Mouse (Mus musculus): ENCODE results near the gene Cep41. TPM values are rescaled to one million over a fixed set of nuclear protein-coding genes. Genes with fewer than 3 reads are reported as not detected.

Cep41 gene
- polyA plus RNA-seq, 1 experiment from 2014 or later: 12.5 TPM

DNA sequence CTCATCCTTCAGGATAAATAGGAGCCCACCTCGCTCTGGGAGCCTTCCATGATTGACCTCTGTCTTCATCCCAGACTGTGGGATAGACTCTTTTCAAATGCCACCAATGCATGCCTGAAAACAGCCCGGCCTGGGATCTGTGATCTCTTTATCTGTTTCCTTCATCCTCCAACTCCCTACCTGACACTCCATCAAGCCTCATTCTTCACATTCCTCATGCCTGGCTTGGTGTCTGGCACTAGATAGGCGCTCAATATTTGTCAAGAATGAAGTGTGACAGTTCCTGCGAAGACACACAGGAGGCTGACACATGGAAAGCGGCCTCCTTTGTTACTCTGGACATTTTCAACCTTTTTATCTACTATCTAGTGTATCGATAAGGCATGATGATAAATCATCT, 9.9 kb upstream of the Cep41 start:
- H3K36me3 ChIP-seq: no peaks in the 10 kb centered on the region
- 28% methylated on average over 6 of the region's 6 CpGs for WGBS
- H3K4me3 ChIP-seq: no peak overlapping the region
- no peaks in the 10 kb centered on the region for H3K27me3 ChIP-seq (ENCODE audit: insufficient read depth, poor library complexity, severe bottlenecking)
- H3K4me1 ChIP-seq: peaks cover 24% of the 10 kb centered on the region
- peak; percentile 76 for DNase-seq (ENCODE audit: low spot score)
- no peaks in the 10 kb centered on the region for H3K9me3 ChIP-seq
- peak overlapping the region; percentile 72 for H3K27ac ChIP-seq

DNA sequence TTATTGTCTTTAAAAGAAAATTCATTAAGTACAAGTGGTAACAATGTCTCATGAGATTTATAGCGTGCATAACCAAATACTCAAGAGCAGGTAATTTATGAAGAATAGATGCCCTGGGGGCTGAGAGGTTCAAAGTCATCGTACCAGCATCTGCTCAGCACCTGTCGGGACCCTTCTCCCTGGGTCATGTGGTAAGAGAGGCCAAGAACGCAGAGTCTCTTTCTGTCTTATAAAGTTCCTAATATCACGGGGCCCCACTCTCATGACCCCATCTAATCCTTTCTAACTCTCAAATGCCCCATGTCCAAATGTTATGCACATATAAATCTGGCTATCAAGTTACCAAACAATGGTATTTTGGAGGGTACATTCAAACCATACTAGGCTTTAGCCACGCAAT, 9.3 kb upstream of the Cep41 start:
- peak overlapping the region; percentile 72 for H3K27ac ChIP-seq
- DNase-seq (ENCODE audit: low spot score): no peak
- H3K4me3 ChIP-seq: no peak overlapping the region
- 81% methylated on average over 6 of the region's 6 CpGs for WGBS
- no peaks in the 10 kb centered on the region for H3K36me3 ChIP-seq
- no peaks in the 10 kb centered on the region for H3K27me3 ChIP-seq (ENCODE audit: insufficient read depth, poor library complexity, severe bottlenecking)
- peaks cover 25% of the 10 kb centered on the region for H3K4me1 ChIP-seq
- no peaks in the 10 kb centered on the region for H3K9me3 ChIP-seq

- peaks cover 30% of the 10 kb centered on the region for H3K4me1 ChIP-seq
- no peak overlapping the region for H3K4me3 ChIP-seq
- H3K9me3 ChIP-seq: no peaks in the 10 kb centered on the region
- DNase-seq (ENCODE audit: low spot score): no peak
- WGBS: 54% methylated on average over 6 of the region's 6 CpGs
- H3K27me3 ChIP-seq (ENCODE audit: insufficient read depth, poor library complexity, severe bottlenecking): no peaks in the 10 kb centered on the region
- H3K27ac ChIP-seq: peak overlapping the region; percentile 85
- H3K36me3 ChIP-seq: no peaks in the 10 kb centered on the region
These were observed 6.6 kb upstream of the Cep41 start for GRCm38 (mm10) chr6:30700182-30700581.

GRCm38 (mm10) chr6:30698036-30698435, 4.5 kb upstream of the Cep41 start:
- no peaks in the 10 kb centered on the region for H3K9me3 ChIP-seq
- H3K36me3 ChIP-seq: no peaks in the 10 kb centered on the region
- H3K27me3 ChIP-seq (ENCODE audit: insufficient read depth, poor library complexity, severe bottlenecking): no peaks in the 10 kb centered on the region
- 90% methylated on average over 4 of the region's 4 CpGs for WGBS
- H3K4me1 ChIP-seq: peaks cover 29% of the 10 kb centered on the region
- H3K4me3 ChIP-seq: no peak overlapping the region
- peak overlapping the region; percentile 78; the same call in 1 of the 2 replicates for H3K27ac ChIP-seq
- DNase-seq (ENCODE audit: low spot score): no peak

GRCm38 (mm10) chr6:30697464-30697863, 3.9 kb upstream of the Cep41 start:
- Histone ChIP-seq H3K36me3 (no peaks in the 10 kb centered on the region), H3K9me3 (no peaks in the 10 kb centered on the region), H3K27ac (peak overlapping the region; percentile 78; the same call in 1 of the 2 replicates), H3K27me3 (ENCODE audit: insufficient read depth, poor library complexity, severe bottlenecking) (no peaks in the 10 kb centered on the region), H3K4me1 (peaks cover 31% of the 10 kb centered on the region), H3K4me3 (no peak overlapping the region)
- no peak for DNase-seq (ENCODE audit: low spot score)
- 26% methylated on average over 5 of the region's 5 CpGs for WGBS

DNA sequence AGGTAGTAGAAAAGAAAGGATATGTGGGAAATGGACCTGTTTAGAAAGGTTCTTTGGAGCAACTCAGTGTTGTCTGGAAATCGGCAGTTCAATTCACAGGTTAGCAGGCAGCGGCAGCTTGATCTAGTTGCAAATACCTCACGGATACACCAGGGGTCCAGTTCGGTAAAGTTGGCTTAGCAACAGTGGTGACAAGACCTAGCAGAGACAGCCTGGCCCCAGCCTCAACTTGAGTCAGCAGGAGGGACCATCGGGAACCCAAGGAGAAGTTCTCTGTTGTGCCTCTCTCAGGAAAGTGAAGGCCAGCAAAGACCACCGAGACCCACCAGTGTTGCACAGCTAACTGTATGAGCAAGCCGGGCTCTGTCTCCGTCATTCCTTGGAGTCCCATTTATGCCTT, 1.6 kb upstream of the Cep41 start:
- Histone ChIP-seq H3K4me3 (no peak overlapping the region), H3K27ac (peak overlapping the region; percentile 23), H3K36me3 (no peaks in the 10 kb centered on the region), H3K27me3 (ENCODE audit: insufficient read depth, poor library complexity, severe bottlenecking) (no peaks in the 10 kb centered on the region), H3K4me1 (peaks cover 25% of the 10 kb centered on the region), H3K9me3 (no peaks in the 10 kb centered on the region)
- peak; percentile 60 for DNase-seq (ENCODE audit: low spot score)
- 73% methylated on average over 8 of the region's 8 CpGs for WGBS

GRCm38 (mm10) chr6:30694209-30694608, 660 bp upstream of the Cep41 start:
- peak overlapping the region; percentile 68 for H3K4me3 ChIP-seq

GRCm38 (mm10) chr6:30692826-30693225, 723 bp downstream of the Cep41 start:
- peak overlapping the region; percentile 99 for H3K27ac ChIP-seq
- H3K4me1 ChIP-seq: peaks cover 23% of the 10 kb centered on the region
- DNase-seq (ENCODE audit: low spot score): no peak
- H3K9me3 ChIP-seq: no peaks in the 10 kb centered on the region
- 81% methylated on average over 5 of the region's 5 CpGs for WGBS
- no peaks in the 10 kb centered on the region for H3K36me3 ChIP-seq
- H3K27me3 ChIP-seq (ENCODE audit: insufficient read depth, poor library complexity, severe bottlenecking): no peaks in the 10 kb centered on the region
- peak overlapping the region; percentile 68 for H3K4me3 ChIP-seq

More at GRCm38 (mm10) chr6:30694209-30694608, 660 bp upstream of the Cep41 start:
- 45% methylated on average over 6 of the region's 6 CpGs for WGBS
- H3K36me3 ChIP-seq: no peaks in the 10 kb centered on the region
- DNase-seq (ENCODE audit: low spot score): no peak
- peaks cover 24% of the 10 kb centered on the region for H3K4me1 ChIP-seq
- no peaks in the 10 kb centered on the region for H3K27me3 ChIP-seq (ENCODE audit: insufficient read depth, poor library complexity, severe bottlenecking)
- H3K27ac ChIP-seq: peak overlapping the region; percentile 99
- H3K9me3 ChIP-seq: no peaks in the 10 kb centered on the region

GRCm38 (mm10) chr6:30687198-30687597, 6.4 kb downstream of the Cep41 start:
- peaks cover 13% of the 10 kb centered on the region for H3K4me1 ChIP-seq
- DNase-seq (ENCODE audit: low spot score): no peak
- no peaks in the 10 kb centered on the region for H3K27me3 ChIP-seq (ENCODE audit: insufficient read depth, poor library complexity, severe bottlenecking)
- no peak overlapping the region for H3K4me3 ChIP-seq
- 0 out of 2 replicates have a peak overlapping the region, but pooled peaks have one; percentile 30 for H3K27ac ChIP-seq
- H3K36me3 ChIP-seq: no peaks in the 10 kb centered on the region
- 84% methylated on average over 7 of the region's 7 CpGs for WGBS
- H3K9me3 ChIP-seq: no peaks in the 10 kb centered on the region

DNA sequence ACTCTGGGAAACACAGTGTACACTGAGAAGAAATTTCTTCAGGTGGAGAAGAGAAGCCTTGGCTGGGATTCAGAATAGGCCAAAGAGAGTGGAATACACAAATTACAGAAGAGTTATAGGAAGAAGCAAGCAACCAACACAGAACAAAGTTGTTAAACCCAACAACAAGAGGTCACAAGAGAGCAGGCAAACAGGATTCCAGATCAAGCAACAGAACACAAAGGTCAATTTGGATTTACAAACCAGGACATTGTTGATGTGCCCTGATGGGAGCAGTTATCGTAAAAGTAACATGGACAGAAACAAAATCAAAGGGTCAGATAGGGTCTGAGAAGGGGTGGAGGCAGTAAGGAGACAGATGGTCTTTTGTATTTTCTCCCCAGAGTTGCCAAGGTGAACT, 9.0 kb downstream of the Cep41 start:
- no peak overlapping the region for H3K27ac ChIP-seq
- 82% methylated on average over 1 of the region's 1 CpGs for WGBS

GRCm38 (mm10) chr6:30681935-30682900, 11.3 kb downstream of the Cep41 start:
- WGBS: 59% methylated on average over 13 of the region's 13 CpGs
- Histone ChIP-seq H3K27ac (peak overlapping the region; percentile 74), H3K9me3 (no peaks in the 10 kb centered on the region), H3K4me3 (no peak overlapping the region), H3K4me1 (peaks cover 45% of the 10 kb centered on the region), H3K27me3 (ENCODE audit: insufficient read depth, poor library complexity, severe bottlenecking) (no peaks in the 10 kb centered on the region), H3K36me3 (no peaks in the 10 kb centered on the region)
- DNase-seq (ENCODE audit: low spot score): no peak

More for the DNA sequence above, 9.0 kb downstream of the Cep41 start:
- Histone ChIP-seq H3K36me3 (no peaks in the 10 kb centered on the region), H3K9me3 (no peaks in the 10 kb centered on the region), H3K4me3 (no peak overlapping the region), H3K4me1 (peaks cover 30% of the 10 kb centered on the region), H3K27me3 (ENCODE audit: insufficient read depth, poor library complexity, severe bottlenecking) (no peaks in the 10 kb centered on the region)
- DNase-seq (ENCODE audit: low spot score): peak; percentile 20

- no peak for DNase-seq (ENCODE audit: low spot score)
- Histone ChIP-seq H3K27me3 (ENCODE audit: insufficient read depth, poor library complexity, severe bottlenecking) (no peaks in the 10 kb centered on the region), H3K36me3 (no peaks in the 10 kb centered on the region), H3K4me1 (peaks cover 50% of the 10 kb centered on the region), H3K4me3 (no peak overlapping the region), H3K9me3 (no peaks in the 10 kb centered on the region), H3K27ac (peak overlapping the region; percentile 69)
- 80% methylated on average over 7 of the region's 7 CpGs for WGBS
These were observed 13.1 kb downstream of the Cep41 start for GRCm38 (mm10) chr6:30680442-30680841.

DNA sequence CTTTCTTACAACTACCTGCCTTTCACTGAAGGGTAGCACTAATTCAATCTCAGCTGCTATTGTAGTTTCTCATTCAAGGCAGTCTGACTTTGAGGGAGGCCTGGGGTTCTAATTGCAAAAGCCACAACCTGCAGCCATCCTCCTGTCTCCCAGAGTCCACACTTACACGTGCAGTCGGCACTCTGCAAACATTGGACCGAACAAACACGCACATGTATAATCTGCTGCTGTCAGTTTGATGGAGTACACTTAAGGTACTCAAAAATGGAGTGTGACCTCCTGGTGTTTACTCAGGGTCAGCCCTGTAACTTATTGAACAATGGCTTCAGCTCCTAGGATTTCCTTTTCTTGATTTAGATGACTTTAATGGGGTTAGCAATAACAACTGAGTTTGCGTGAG, 14.0 kb downstream of the Cep41 start:
- Histone ChIP-seq H3K4me1 (peaks cover 59% of the 10 kb centered on the region), H3K4me3 (no peak overlapping the region), H3K27ac (peak overlapping the region; percentile 23), H3K27me3 (ENCODE audit: insufficient read depth, poor library complexity, severe bottlenecking) (no peaks in the 10 kb centered on the region), H3K36me3 (no peaks in the 10 kb centered on the region), H3K9me3 (no peaks in the 10 kb centered on the region)
- 49% methylated on average over 5 of the region's 5 CpGs for WGBS
- DNase-seq (ENCODE audit: low spot score): no peak

Measured in heart, embryonic 10.5 days (tissue).